Mouse (Mus musculus) forebrain, embryonic 10.5 days (tissue): ENCODE results near the gene Vps35l. TPM values are rescaled to one million over a fixed set of nuclear protein-coding genes. Genes with fewer than 3 reads are reported as not detected.

ENCODE experiments used
- DNase-seq: peaks from one replicate; pipeline ENCODE4 v3.0.0-alpha.2; 2017; ENCODE audit warnings: low spot score; ENCODE audit errors: extremely low spot score
- H3K27ac ChIP-seq: fragments of 300-500 bp; sonication (generic); 2 replicates; pipeline ENCODE4 v1.5.1; 2016; ENCODE audit warnings: mild to moderate bottlenecking
- H3K27me3 ChIP-seq: fragments of 300-500 bp; sonication (generic); 2 replicates; pipeline ENCODE4 v1.6.1; 2016; ENCODE audit warnings: mild to moderate bottlenecking; ENCODE audit not compliant: poor library complexity, severe bottlenecking
- H3K36me3 ChIP-seq: fragments of 300-500 bp; sonication (generic); replicated peaks from 2 replicates; pipeline ENCODE4 v1.6.1; 2016; ENCODE audit warnings: mild to moderate bottlenecking, moderate library complexity
- H3K4me1 ChIP-seq: fragments of 300-500 bp; sonication (generic); 2 replicates; pipeline ENCODE4 v1.6.1; 2016
- H3K4me3 ChIP-seq: fragments of 300-500 bp; sonication (generic); 2 replicates; pipeline ENCODE4 v1.5.1; 2016; ENCODE audit warnings: mild to moderate bottlenecking, moderate library complexity
- H3K9me3 ChIP-seq: fragments of 300-500 bp; sonication (generic); 2 replicates; pipeline ENCODE4 v1.6.1; 2016; ENCODE audit warnings: mild to moderate bottlenecking, moderate library complexity
- WGBS: fragments of 180-500 bp; shearing (Covaris S2); methylation state at CpG from one replicate; pipeline ENCODE4 v1.1.7; 2016; 5-methylcytosine and 5-hydroxymethylcytosine counted together
- polyA plus RNA-seq: library from polyadenylated mRNA; unstranded; fragments of >200 nt; fragmentation: Nextera tagmentation; extraction: Ambion mirVana; gene quantifications from 2 replicates; pipeline ENCODE4 v1.2.1, GENCODE M21; 2016

Gene Vps35l
- polyA plus RNA-seq, 1 experiment from 2014 or later: 63.1 TPM

GRCm38 (mm10) chr7:118744766-118745165 is 4.7 kb downstream of the Vps35l start:
- no peak for DNase-seq
- Histone ChIP-seq H3K27ac (no peak overlapping the region), H3K27me3 (no peaks in the 10 kb centered on the region), H3K36me3 (peaks cover 49% of the 10 kb centered on the region), H3K4me1 (peaks cover 17% of the 10 kb centered on the region), H3K4me3 (no peak overlapping the region), H3K9me3 (no peaks in the 10 kb centered on the region)
- 94% methylated on average over 5 of the region's 5 CpGs for WGBS

GRCm38 (mm10) chr7:118747891-118748672 is 8.1 kb downstream of the Vps35l start:
- Histone ChIP-seq H3K9me3 (no peaks in the 10 kb centered on the region), H3K4me1 (no peaks in the 10 kb centered on the region), H3K36me3 (peaks cover 78% of the 10 kb centered on the region), H3K27me3 (no peaks in the 10 kb centered on the region), H3K27ac (no peak overlapping the region), H3K4me3 (no peak overlapping the region)
- DNase-seq: no peak
- WGBS: 93% methylated on average over 12 of the region's 12 CpGs

- DNase-seq: no peak
- H3K4me3 ChIP-seq: no peak overlapping the region
- peaks cover 86% of the 10 kb centered on the region for H3K36me3 ChIP-seq
- no peak overlapping the region for H3K27ac ChIP-seq
- H3K27me3 ChIP-seq: no peaks in the 10 kb centered on the region
- H3K4me1 ChIP-seq: no peaks in the 10 kb centered on the region
- WGBS: 77% methylated on average over 8 of the region's 8 CpGs
- H3K9me3 ChIP-seq: no peaks in the 10 kb centered on the region
Measured at GRCm38 (mm10) chr7:118749706-118750105, 9.7 kb downstream of the Vps35l start.

- no peak for DNase-seq
- Histone ChIP-seq H3K27ac (no peak overlapping the region), H3K9me3 (no peaks in the 10 kb centered on the region), H3K4me3 (no peak overlapping the region), H3K36me3 (peaks cover 92% of the 10 kb centered on the region), H3K27me3 (no peaks in the 10 kb centered on the region), H3K4me1 (no peaks in the 10 kb centered on the region)
- WGBS: 85% methylated on average over 7 of the region's 7 CpGs
Measured at GRCm38 (mm10) chr7:118751625-118752024, 11.6 kb downstream of the Vps35l start.

GRCm38 (mm10) chr7:118755756-118756155 is 15.7 kb downstream of the Vps35l start:
- H3K36me3 ChIP-seq: peaks cover 72% of the 10 kb centered on the region
- 93% methylated on average over 7 of the region's 7 CpGs for WGBS

GRCm38 (mm10) chr7:118756490-118757265 is 16.7 kb downstream of the Vps35l start:
- WGBS: 96% methylated on average over 24 of the region's 24 CpGs
- H3K36me3 ChIP-seq: peaks cover 74% of the 10 kb centered on the region
- H3K27me3 ChIP-seq: no peaks in the 10 kb centered on the region
- no peaks in the 10 kb centered on the region for H3K9me3 ChIP-seq
- H3K27ac ChIP-seq: no peak overlapping the region
- DNase-seq: no peak
- H3K4me1 ChIP-seq: no peaks in the 10 kb centered on the region
- no peak overlapping the region for H3K4me3 ChIP-seq

More at GRCm38 (mm10) chr7:118755756-118756155, 15.7 kb downstream of the Vps35l start:
- Histone ChIP-seq H3K4me1 (no peaks in the 10 kb centered on the region), H3K27me3 (no peaks in the 10 kb centered on the region), H3K9me3 (no peaks in the 10 kb centered on the region), H3K27ac (no peak overlapping the region), H3K4me3 (no peak overlapping the region)
- no peak for DNase-seq

- WGBS: 81% methylated on average over 4 of the region's 4 CpGs
- no peak overlapping the region for H3K27ac ChIP-seq
- no peaks in the 10 kb centered on the region for H3K4me1 ChIP-seq
- H3K4me3 ChIP-seq: no peak overlapping the region
- H3K27me3 ChIP-seq: no peaks in the 10 kb centered on the region
- peaks cover 72% of the 10 kb centered on the region for H3K36me3 ChIP-seq
- H3K9me3 ChIP-seq: no peaks in the 10 kb centered on the region
- DNase-seq: no peak
Measured at GRCm38 (mm10) chr7:118758369-118758768, 18.3 kb downstream of the Vps35l start.

- no peak for DNase-seq
- Histone ChIP-seq H3K36me3 (peaks cover 72% of the 10 kb centered on the region), H3K4me3 (no peak overlapping the region), H3K27me3 (no peaks in the 10 kb centered on the region), H3K27ac (no peak overlapping the region), H3K4me1 (no peaks in the 10 kb centered on the region), H3K9me3 (no peaks in the 10 kb centered on the region)
- WGBS: 87% methylated on average over 5 of the region's 5 CpGs
Measured at GRCm38 (mm10) chr7:118759372-118759771, 19.3 kb downstream of the Vps35l start.

GRCm38 (mm10) chr7:118763939-118764338 is 23.9 kb downstream of the Vps35l start:
- no peak for DNase-seq
- WGBS: 92% methylated on average over 11 of the region's 11 CpGs
- H3K4me1 ChIP-seq: no peaks in the 10 kb centered on the region; the same call in 1 of the 2 replicates
- peaks cover 43% of the 10 kb centered on the region for H3K36me3 ChIP-seq
- no peaks in the 10 kb centered on the region for H3K9me3 ChIP-seq
- H3K4me3 ChIP-seq: no peak overlapping the region
- H3K27ac ChIP-seq: no peak overlapping the region
- H3K27me3 ChIP-seq: no peaks in the 10 kb centered on the region

GRCm38 (mm10) chr7:118764725-118765124 is 24.7 kb downstream of the Vps35l start:
- no peaks in the 10 kb centered on the region for H3K27me3 ChIP-seq
- no peaks in the 10 kb centered on the region; the same call in 1 of the 2 replicates for H3K4me1 ChIP-seq
- DNase-seq: no peak
- peaks cover 40% of the 10 kb centered on the region for H3K36me3 ChIP-seq
- WGBS: 88% methylated on average over 14 of the region's 14 CpGs
- H3K9me3 ChIP-seq: no peaks in the 10 kb centered on the region
- no peak overlapping the region for H3K27ac ChIP-seq
- no peak overlapping the region for H3K4me3 ChIP-seq

GRCm38 (mm10) chr7:118765604-118766003 is 25.6 kb downstream of the Vps35l start:
- no peak overlapping the region for H3K27ac ChIP-seq
- peaks cover 34% of the 10 kb centered on the region for H3K36me3 ChIP-seq
- DNase-seq: no peak
- no peaks in the 10 kb centered on the region; the same call in 1 of the 2 replicates for H3K4me1 ChIP-seq
- H3K27me3 ChIP-seq: no peaks in the 10 kb centered on the region
- no peaks in the 10 kb centered on the region for H3K9me3 ChIP-seq
- H3K4me3 ChIP-seq: no peak overlapping the region
- WGBS: 80% methylated on average over 8 of the region's 8 CpGs

GRCm38 (mm10) chr7:118766119-118766833 is 26.2 kb downstream of the Vps35l start:
- 68% methylated on average over 18 of the region's 18 CpGs for WGBS
- peak; percentile 27 for DNase-seq
- Histone ChIP-seq H3K4me3 (no peak overlapping the region), H3K4me1 (no peaks in the 10 kb centered on the region; the same call in 1 of the 2 replicates), H3K27ac (0 out of 2 replicates have a peak overlapping the region, but pooled peaks have one; percentile 20), H3K27me3 (no peaks in the 10 kb centered on the region), H3K9me3 (no peaks in the 10 kb centered on the region), H3K36me3 (peaks cover 30% of the 10 kb centered on the region)
